Mouse (Mus musculus): ENCODE measurements around the gene 1110032A03Rik. TPM values are rescaled to one million over a fixed set of nuclear protein-coding genes. Genes with fewer than 3 reads are reported as not detected.
A peak's percentile ranks its signal among the peaks of the same experiment; 100 is the strongest.

1110032A03Rik gene
- polyA plus RNA-seq, 1 experiment from 2014 or later, result 23.2 TPM

DNA sequence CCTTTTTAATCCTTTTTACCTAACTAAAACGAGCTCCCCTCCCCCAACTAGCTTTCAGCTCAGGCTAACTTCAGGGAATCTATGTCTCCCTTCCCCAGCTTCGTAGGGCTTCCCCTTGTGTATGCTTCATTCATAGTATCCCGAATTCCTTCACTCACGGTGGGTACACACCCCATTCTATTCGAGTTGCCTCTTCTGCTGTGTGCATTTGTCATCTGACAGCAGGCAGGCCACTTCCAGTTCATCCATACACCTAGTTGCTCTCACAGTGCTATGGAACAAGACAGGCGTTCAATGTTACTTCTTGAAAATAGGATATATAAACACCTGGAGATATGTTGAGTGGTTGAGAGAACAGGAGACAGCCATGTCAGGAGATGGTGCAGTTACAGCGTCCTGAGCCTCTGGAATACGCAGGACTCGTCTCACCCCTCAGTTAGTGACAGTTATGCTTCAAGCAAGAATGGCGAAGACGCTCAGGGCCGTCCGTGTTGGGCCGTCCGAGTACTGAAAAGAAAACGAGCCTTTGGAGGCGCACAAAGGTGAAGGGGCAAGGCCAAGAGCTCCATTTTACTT, 7.7 kb downstream of the 1110032A03Rik start:
- peak overlapping the region; percentile 94 for H3K27ac ChIP-seq
- no peak for DNase-seq (ENCODE audit: extremely low spot score, low spot score)
- 8% methylated on average over 17 of the region's 17 CpGs for WGBS

DNA sequence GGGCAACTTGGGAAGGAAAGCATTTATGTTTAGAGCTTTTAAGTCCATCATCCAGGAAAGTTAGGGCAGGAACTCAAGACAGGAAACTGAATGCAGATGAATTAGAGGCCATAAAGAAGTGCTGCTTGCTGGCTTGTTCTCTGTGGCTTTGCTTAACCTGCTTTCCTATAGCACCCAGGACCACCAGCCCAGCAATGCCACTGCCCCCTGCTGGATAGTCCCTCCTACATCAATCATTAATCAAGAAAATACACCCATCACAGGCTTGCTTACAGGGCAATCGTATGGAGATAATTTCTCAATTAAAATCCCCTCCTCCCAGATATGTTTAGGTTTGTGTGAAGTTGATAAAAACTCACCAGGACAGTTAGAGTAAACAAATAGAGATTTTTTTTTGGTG, 12.0 kb downstream of the 1110032A03Rik start:
- Histone ChIP-seq H3K9me3 (no peaks in the 10 kb centered on the region), H3K27ac (no peak overlapping the region), H3K4me1 (peaks cover 11% of the 10 kb centered on the region), H3K4me3 (no peak overlapping the region), H3K27me3 (ENCODE audit: poor library complexity, severe bottlenecking) (no peaks in the 10 kb centered on the region), H3K36me3 (replicated peaks) (no peaks in the 10 kb centered on the region)
- no peak for DNase-seq (ENCODE audit: extremely low spot score, low spot score)
- WGBS, result 79% methylated on average over 1 of the region's 1 CpGs

More for the DNA sequence above, 7.7 kb downstream of the 1110032A03Rik start:
- Histone ChIP-seq H3K4me3 (peak overlapping the region; percentile 73), H3K4me1 (peaks cover 23% of the 10 kb centered on the region), H3K36me3 (replicated peaks) (peaks cover 16% of the 10 kb centered on the region), H3K9me3 (no peaks in the 10 kb centered on the region), H3K27me3 (ENCODE audit: poor library complexity, severe bottlenecking) (no peaks in the 10 kb centered on the region)

DNA sequence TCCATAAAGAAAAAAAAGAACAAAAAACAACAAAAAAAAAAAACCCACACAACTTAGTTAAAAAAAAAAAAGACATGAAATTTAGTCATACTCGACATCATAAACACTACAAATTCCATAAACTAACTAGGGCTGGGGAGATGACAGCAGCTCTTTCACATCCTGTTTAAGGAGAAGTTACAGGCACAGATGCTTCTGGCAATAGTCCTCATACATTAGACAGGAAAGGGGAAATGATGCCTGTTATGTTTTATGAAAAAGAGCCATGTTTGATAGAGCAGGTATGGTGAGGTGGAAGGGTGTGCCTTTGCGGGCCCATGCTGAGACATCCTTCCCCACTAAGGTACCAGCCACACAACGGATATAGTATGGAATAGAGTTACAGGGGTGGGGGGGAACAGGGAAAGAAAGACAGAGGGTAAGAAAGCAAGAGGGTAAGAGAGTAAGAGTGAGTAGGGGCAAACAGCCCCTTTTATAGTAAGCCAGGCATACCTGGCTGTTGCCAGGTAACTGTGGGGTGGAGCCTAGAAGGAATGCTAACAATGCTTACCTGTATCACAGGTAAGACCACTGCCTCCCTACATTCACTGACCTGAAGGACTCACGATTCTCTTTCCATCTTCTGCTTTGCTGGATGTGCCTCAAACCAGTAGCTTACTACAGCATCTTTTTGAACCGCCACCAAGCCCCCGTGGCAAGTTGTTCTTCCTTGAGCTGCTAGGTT, 13.6 kb downstream of the 1110032A03Rik start:
- Histone ChIP-seq H3K36me3 (replicated peaks) (no peaks in the 10 kb centered on the region), H3K4me1 (peaks cover 2% of the 10 kb centered on the region; the same call in 1 of the 2 replicates), H3K27ac (no peak overlapping the region), H3K27me3 (ENCODE audit: poor library complexity, severe bottlenecking) (no peaks in the 10 kb centered on the region), H3K4me3 (no peak overlapping the region), H3K9me3 (no peaks in the 10 kb centered on the region)
- WGBS, result 68% methylated on average over 6 of the region's 6 CpGs
- DNase-seq (ENCODE audit: extremely low spot score, low spot score), result no peak

DNA sequence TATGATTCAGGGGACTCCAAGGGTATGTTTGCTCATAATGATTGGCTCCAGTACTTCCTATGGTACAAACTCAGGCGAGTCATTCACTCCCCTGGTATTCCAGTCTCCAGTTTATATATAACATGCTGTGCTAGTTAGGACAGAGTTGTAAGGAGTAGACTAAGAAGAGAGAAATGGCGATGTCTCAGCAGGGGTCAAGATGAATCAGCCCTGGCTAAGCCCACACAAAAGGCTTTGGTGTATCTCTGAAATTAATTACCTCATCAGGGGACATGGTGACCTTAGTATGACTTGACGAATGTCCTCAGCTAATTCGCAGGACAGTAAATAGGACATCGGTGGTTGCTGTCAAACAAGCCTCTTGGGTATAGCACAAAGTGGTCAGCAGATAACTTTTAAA, 18.6 kb downstream of the 1110032A03Rik start:
- no peak for DNase-seq (ENCODE audit: extremely low spot score, low spot score)
- Histone ChIP-seq H3K27ac (no peak overlapping the region), H3K9me3 (no peaks in the 10 kb centered on the region), H3K36me3 (replicated peaks) (no peaks in the 10 kb centered on the region), H3K4me3 (no peak overlapping the region), H3K27me3 (ENCODE audit: poor library complexity, severe bottlenecking) (0 out of 2 replicates have a peak, but pooled peaks cover 15% of the 10 kb centered on the region), H3K4me1 (peaks cover 18% of the 10 kb centered on the region)
- WGBS, result 52% methylated on average over 5 of the region's 5 CpGs

DNA sequence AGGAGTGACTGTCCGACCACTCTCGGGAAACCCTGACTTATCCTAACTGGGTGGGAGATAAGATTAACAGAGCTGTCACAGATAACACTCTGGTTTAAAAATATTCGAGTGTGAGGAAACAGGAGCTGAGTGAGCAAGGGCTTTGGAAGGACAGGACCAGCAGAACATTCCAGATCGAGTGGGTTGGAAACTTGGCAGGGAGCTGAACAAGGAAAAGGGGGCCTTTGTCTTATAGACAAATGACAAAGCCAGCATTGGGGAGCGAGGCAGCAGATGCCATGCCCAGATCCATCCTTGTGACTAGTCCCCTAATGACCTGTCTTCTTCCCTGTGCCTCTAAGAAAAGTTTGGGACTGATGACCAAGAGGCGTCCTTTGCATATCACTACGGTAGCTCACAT, 21.4 kb downstream of the 1110032A03Rik start:
- WGBS, result 75% methylated on average over 7 of the region's 7 CpGs
- no peak overlapping the region for H3K27ac ChIP-seq
- no peak overlapping the region for H3K4me3 ChIP-seq
- peaks cover 31% of the 10 kb centered on the region for H3K4me1 ChIP-seq
- no peaks in the 10 kb centered on the region for H3K9me3 ChIP-seq
- no peaks in the 10 kb centered on the region for H3K36me3 ChIP-seq (replicated peaks)
- no peak for DNase-seq (ENCODE audit: extremely low spot score, low spot score)
- 0 out of 2 replicates have a peak, but pooled peaks cover 24% of the 10 kb centered on the region for H3K27me3 ChIP-seq (ENCODE audit: poor library complexity, severe bottlenecking)

DNA sequence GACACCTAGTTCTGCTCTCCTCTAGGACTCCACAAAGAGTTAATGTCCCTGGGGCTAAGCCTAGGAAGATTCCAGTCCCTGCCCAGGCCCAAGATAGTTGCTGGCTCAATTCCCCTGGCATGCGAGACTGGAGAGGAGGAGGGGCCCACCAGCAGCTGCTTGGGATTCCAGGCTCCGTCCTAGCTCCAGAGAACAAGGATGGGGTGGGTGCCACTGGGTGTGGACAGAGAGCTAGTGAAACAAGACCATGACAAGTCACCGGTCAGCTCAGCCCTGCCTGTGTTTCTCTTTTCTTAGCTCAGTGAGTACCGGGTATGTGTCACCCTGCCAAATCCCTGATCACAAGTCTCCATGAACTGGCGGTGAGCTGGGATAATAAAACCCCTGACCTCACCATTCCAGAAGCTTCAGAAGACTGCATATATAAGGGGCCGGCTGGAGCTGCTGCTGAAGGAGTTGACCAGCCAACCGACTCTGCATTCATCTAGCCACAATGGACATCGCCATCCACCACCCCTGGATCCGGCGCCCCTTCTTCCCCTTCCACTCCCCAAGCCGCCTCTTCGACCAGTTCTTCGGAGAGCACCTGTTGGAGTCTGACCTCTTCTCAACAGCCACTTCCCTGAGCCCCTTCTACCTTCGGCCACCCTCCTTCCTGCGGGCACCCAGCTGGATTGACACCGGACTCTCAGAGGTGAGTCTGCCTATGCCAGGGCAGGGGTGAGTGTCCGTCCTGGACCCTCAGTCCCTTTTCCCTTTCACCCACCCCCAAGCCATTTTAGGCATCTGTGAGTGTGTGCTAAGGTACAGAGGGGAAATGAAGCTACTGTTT, 22.3 kb downstream of the 1110032A03Rik start:
- peaks cover 31% of the 10 kb centered on the region for H3K4me1 ChIP-seq
- WGBS, result 75% methylated on average over 17 of the region's 17 CpGs
- H3K36me3 ChIP-seq (replicated peaks), result no peaks in the 10 kb centered on the region
- 0 out of 2 replicates have a peak, but pooled peaks cover 27% of the 10 kb centered on the region for H3K27me3 ChIP-seq (ENCODE audit: poor library complexity, severe bottlenecking)
- H3K4me3 ChIP-seq, result no peak overlapping the region
- DNase-seq (ENCODE audit: extremely low spot score, low spot score), result no peak
- no peaks in the 10 kb centered on the region for H3K9me3 ChIP-seq
- no peak overlapping the region for H3K27ac ChIP-seq

DNA sequence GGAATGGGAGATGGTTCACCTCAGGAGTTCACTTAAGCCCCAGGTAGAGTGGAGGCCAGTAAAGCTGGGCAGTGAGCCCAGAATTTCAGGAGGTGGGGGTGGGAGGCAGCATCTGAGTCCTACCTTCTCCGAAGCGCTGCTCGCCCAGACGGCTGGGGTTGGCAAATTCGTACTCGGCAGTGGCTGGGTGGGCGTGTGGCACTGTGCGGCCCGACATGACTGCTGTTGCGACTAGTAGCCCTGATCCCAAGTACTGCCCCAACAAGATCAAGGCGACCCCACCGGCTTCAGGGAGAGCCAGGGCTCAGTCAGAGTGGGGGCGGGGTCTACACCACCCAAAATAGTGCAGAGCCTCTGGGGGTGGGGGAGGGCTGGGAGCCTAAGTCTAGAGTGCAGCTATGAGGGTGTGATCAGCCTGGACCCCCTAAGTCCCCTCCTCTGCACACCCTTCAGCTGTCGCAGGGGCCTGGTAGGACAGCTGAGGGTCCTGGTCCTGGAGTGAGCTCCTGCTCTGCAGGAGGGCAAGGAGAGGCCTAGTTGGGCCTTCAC, 23.2 kb downstream of the 1110032A03Rik start, which contains the start of gene Hspb2:
Gene Hspb2 (minus strand): TSS at position 301 of the 549 bp plus-strand sequence.
- Histone ChIP-seq H3K27ac (no peak within 1 kb of the TSS), H3K4me3 (no peak within 1 kb of the TSS), H3K4me1 (peaks cover 31% of the 10 kb centered on the region), H3K9me3 (no peaks in the 10 kb centered on the region), H3K36me3 (replicated peaks) (no peaks in the 10 kb centered on the region), H3K27me3 (ENCODE audit: poor library complexity, severe bottlenecking) (peaks cover 36% of the 10 kb centered on the region)
- DNase-seq (ENCODE audit: extremely low spot score, low spot score), result no peak
- WGBS, result 68% methylated on average over 14 of the region's 14 CpGs

DNA sequence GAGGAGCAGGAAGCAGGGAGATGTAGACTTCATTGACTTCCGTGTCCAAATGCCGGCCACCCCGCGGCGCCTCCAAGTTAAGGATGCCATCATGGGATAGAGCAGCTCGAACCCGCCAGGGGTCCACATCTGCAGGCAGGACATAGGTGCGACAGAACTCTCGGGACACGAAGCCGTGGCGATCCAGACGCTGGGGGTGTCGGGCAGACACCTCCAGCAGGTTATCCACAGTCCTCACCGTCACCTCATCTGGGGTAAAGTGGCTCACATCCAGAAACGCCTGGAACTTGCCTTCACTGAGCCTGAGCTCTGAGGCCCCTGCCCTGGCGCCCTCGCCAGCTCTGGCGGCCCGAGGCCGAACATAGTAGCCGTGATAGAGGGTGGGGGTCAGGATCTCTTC, 24.0 kb downstream of the 1110032A03Rik start, which contains the start of gene Cryab:
Gene Cryab (plus strand): TSS at position 3 of the 400 bp plus-strand sequence.
- H3K9me3 ChIP-seq, result no peaks in the 10 kb centered on the region
- H3K27me3 ChIP-seq (ENCODE audit: poor library complexity, severe bottlenecking), result peaks cover 44% of the 10 kb centered on the region
- peaks cover 29% of the 10 kb centered on the region for H3K4me1 ChIP-seq
- no peaks in the 10 kb centered on the region for H3K36me3 ChIP-seq (replicated peaks)
- H3K4me3 ChIP-seq, result no peak within 1 kb of the TSS
- DNase-seq (ENCODE audit: extremely low spot score, low spot score), result no peak
- no peak within 1 kb of the TSS for H3K27ac ChIP-seq
- WGBS, result 76% methylated on average over 22 of the region's 22 CpGs

DNA sequence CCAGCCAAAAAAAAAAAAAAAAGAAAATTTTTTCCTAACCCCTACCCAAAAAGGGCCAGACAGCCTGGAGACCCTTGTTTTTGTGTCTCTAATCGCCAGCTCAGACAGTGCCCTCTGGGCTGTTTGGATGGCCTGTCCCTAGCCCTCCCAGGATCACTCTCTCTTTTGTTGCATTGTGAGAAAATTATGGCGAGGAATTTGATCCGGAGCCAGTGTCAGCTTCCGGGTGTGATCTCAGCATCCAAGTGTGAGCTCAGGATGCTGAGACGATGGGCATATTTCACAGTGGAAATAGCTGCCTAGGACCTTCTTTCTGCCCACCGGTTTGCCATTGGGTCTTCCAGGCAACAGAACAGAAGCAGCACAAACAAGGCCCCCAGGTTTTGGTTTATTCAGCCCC, 24.6 kb downstream of the 1110032A03Rik start:
- H3K36me3 ChIP-seq (replicated peaks), result no peaks in the 10 kb centered on the region
- H3K9me3 ChIP-seq, result no peaks in the 10 kb centered on the region
- DNase-seq (ENCODE audit: extremely low spot score, low spot score), result no peak
- peaks cover 50% of the 10 kb centered on the region for H3K27me3 ChIP-seq (ENCODE audit: poor library complexity, severe bottlenecking)
- H3K4me3 ChIP-seq, result no peak overlapping the region
- no peak overlapping the region for H3K27ac ChIP-seq
- peaks cover 36% of the 10 kb centered on the region for H3K4me1 ChIP-seq
- WGBS, result 71% methylated on average over 6 of the region's 6 CpGs

DNA sequence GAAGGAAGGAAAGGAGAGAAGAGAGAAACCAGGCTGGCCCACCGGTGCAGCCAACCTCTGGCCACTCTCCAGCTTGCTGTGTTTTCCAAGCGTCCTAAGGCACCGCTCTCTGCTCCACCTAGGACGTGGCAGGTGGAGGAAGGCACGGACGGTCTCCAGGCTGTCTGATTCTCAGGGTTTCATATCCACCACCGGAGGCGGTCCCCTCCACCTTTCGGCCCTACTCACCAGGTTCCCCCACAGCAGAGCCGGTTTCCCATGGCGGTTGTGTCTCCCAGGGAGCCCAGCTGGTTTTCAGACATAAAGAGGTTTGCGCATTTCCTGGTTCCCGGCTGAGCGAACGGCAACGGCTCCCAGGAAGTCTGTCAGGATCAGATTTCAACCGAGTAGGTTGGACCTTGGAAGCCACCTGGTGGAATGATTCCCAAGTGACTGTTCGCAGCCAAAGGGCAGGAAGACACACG, 29.1 kb downstream of the 1110032A03Rik start, which contains the start of gene 2310030G06Rik:
Gene 2310030G06Rik (minus strand): TSS at position 323 of the 464 bp plus-strand sequence.
- no peak for DNase-seq (ENCODE audit: extremely low spot score, low spot score)
- Histone ChIP-seq H3K27me3 (ENCODE audit: poor library complexity, severe bottlenecking) (peaks cover 38% of the 10 kb centered on the region), H3K4me3 (peak within 1 kb of the TSS; percentile 51), H3K4me1 (peaks cover 18% of the 10 kb centered on the region), H3K27ac (peak within 1 kb of the TSS; percentile 74), H3K9me3 (no peaks in the 10 kb centered on the region), H3K36me3 (replicated peaks) (no peaks in the 10 kb centered on the region)
- under 1% methylated on average over 19 of the region's 19 CpGs for WGBS

DNA sequence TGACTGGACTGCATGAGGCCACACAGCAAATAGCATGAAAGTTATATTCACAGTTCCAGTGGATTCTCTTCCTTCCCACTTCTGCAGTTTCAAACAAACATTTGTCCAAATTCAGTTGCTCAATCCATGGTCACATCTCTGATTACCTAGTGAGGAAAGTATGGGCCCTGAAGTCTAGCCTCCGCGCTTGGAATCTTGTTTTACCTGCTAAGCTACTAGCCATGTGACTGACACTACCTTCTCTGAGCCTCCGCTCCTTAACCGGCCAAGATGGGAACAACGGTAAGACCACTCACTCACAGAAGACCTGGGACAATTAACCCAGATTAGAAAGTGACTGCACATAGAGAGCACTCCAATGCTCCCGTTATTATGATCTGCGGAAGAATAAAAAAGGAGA, 29.5 kb downstream of the 1110032A03Rik start:
- WGBS, result 9% methylated on average over 7 of the region's 7 CpGs

DNA sequence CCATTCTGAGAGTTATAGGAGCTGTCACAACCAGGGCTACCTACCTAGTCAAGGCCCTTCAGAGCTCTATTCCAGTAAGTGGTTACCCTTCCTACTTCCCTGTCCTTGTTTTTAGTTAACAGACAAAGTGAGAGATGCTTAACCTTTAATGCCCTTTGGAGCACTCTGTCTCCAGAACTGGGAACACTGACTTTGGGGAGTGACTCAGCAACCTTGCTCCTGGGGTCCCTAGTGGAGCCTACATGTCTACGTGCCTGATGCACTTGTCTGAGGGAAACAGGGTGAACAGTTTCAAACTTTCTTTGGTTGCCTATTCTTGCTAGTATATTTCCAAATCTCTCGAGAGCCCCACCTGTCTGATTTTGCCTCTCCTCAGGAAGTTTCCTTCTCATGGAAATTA, 32.6 kb downstream of the 1110032A03Rik start:
- Histone ChIP-seq H3K36me3 (replicated peaks) (no peaks in the 10 kb centered on the region), H3K4me1 (peaks cover 25% of the 10 kb centered on the region), H3K4me3 (no peak overlapping the region), H3K27ac (no peak overlapping the region), H3K27me3 (ENCODE audit: poor library complexity, severe bottlenecking) (peaks cover 37% of the 10 kb centered on the region), H3K9me3 (no peaks in the 10 kb centered on the region)
- DNase-seq (ENCODE audit: extremely low spot score, low spot score), result no peak
- WGBS, result 80% methylated on average over 2 of the region's 2 CpGs

More for the DNA sequence above, 29.5 kb downstream of the 1110032A03Rik start:
- Histone ChIP-seq H3K36me3 (replicated peaks) (no peaks in the 10 kb centered on the region), H3K27ac (peak overlapping the region; percentile 74), H3K4me3 (peak overlapping the region; percentile 51), H3K27me3 (ENCODE audit: poor library complexity, severe bottlenecking) (peaks cover 34% of the 10 kb centered on the region), H3K4me1 (peaks cover 14% of the 10 kb centered on the region), H3K9me3 (no peaks in the 10 kb centered on the region)
- DNase-seq (ENCODE audit: extremely low spot score, low spot score), result no peak
